Mouse (Mus musculus) heart, embryonic 14.5 days (tissue): ENCODE data around the gene Rhcg. TPM values are rescaled to one million over a fixed set of nuclear protein-coding genes. Genes with fewer than 3 reads are reported as not detected.

Source experiments
- ATAC-seq: fragments of 200-750 bp; cut with Nextera tagmentation; 2 replicates; pipeline ENCODE4 v1.8.0; 2017; ENCODE audit warnings: low read depth, moderate TSS enrichment; ENCODE audit not compliant: insufficient number of reproducible peaks, insufficient read depth, low FRiP score
- H3K27ac ChIP-seq, 2 experiments: fragments of 200-500 bp in 1 of 2; fragments of 300-500 bp in 1 of 2; sonication (generic) in 1 of 2; replicated peaks in 1 of 2; 2 replicates each; pipeline ENCODE4 v1.5.1; 2012 to 2014; ENCODE audit warnings: low read depth in 2 of 2, low read length in 2 of 2, control low read depth in 1 of 2, mild to moderate bottlenecking in 1 of 2, mixed read lengths in 1 of 2; ENCODE audit not compliant: control insufficient read depth in 1 of 2, insufficient read depth in 1 of 2
- H3K27me3 ChIP-seq: fragments of 300-500 bp; sonication (generic); 2 replicates; pipeline ENCODE4 v1.6.1; 2014; ENCODE audit warnings: mild to moderate bottlenecking, low read length, control low read depth; ENCODE audit not compliant: control insufficient read depth, insufficient read depth
- H3K36me3 ChIP-seq: fragments of 300-500 bp; sonication (generic); 2 replicates; pipeline ENCODE4 v1.6.1; 2014; ENCODE audit warnings: mild to moderate bottlenecking, control low read depth, low read length, mixed read lengths; ENCODE audit not compliant: control insufficient read depth, insufficient read depth
- H3K4me1 ChIP-seq, 2 experiments: fragments of 200-500 bp in 1 of 2; fragments of 300-500 bp in 1 of 2; sonication (generic) in 1 of 2; 2 replicates each; pipeline ENCODE4 v1.6.1; 2012 to 2014; ENCODE audit warnings: low read length in 2 of 2, control low read depth in 1 of 2, mixed read lengths in 1 of 2; ENCODE audit not compliant: control insufficient read depth in 2 of 2, insufficient read depth in 2 of 2
- H3K4me2 ChIP-seq: fragments of 300-500 bp; sonication (generic); 2 replicates; pipeline ENCODE4 v1.6.1; 2014; ENCODE audit warnings: mild to moderate bottlenecking, low read length
- H3K4me3 ChIP-seq, 2 experiments: fragments of 200-500 bp in 1 of 2; fragments of 300-500 bp in 1 of 2; sonication (generic) in 1 of 2; 2 replicates each; pipeline ENCODE4 v1.5.1; 2012 to 2014; ENCODE audit warnings: low read length in 2 of 2, mild to moderate bottlenecking in 2 of 2, control low read depth in 1 of 2, low read depth in 1 of 2, moderate library complexity in 1 of 2; ENCODE audit not compliant: control insufficient read depth in 1 of 2, insufficient read depth in 1 of 2
- H3K9ac ChIP-seq: fragments of 300-500 bp; sonication (generic); 2 replicates; pipeline ENCODE4 v1.6.1; 2014; ENCODE audit warnings: mild to moderate bottlenecking, low read length
- H3K9me3 ChIP-seq: fragments of 300-500 bp; sonication (generic); 2 replicates; pipeline ENCODE4 v1.6.1; 2016; ENCODE audit warnings: low read length, control low read depth; ENCODE audit not compliant: control insufficient read depth
- WGBS: fragments of 180-500 bp; shearing (Covaris S2); extraction: QIAGEN DNeasy Blood & Tissue Kit; methylation state at CpG from one replicate; pipeline ENCODE4 v1.1.7; 2014; 5-methylcytosine and 5-hydroxymethylcytosine counted together
- polyA plus RNA-seq: library from polyadenylated mRNA; unstranded; fragments of >200 nt; fragmentation: Nextera tagmentation; extraction: Ambion mirVana; gene quantifications from 2 replicates; pipeline ENCODE4 v1.2.1, GENCODE M21; 2014

Gene Rhcg
- polyA plus RNA-seq, 1 experiment from 2014 or later, result not detected

DNA sequence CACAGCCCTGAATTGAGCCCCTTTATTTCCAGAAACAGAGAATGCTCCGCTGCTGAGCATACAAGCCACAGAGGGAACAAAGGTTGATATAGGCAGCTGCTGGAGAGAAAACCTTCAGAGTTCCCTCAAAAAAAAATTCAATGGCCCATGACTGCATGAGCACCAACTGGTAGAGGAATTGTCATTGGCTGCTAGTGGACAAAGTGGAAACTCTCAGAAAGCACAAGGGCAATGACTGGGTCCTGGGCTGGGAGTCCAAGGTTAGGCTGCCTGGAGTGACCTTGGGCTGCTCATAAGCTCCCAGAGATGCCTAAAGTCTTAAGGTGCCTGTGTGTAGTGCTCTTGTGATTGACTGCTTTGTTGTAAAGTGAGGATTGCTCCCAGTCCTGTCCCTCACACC is 1.5 kb downstream of the Rhcg start:
- WGBS, result 69% methylated on average over 1 of the region's 1 CpGs
- H3K4me2 ChIP-seq, result no peak overlapping the region
- H3K27me3 ChIP-seq, result peaks cover 67% of the 10 kb centered on the region
- H3K4me3 ChIP-seq, result no peak overlapping the region
- H3K4me1 ChIP-seq, result peaks cover 0 to 2% of the 10 kb centered on the region in 2 experiments; a peak in 1 of 4 replicates
- H3K27ac ChIP-seq, result no peak overlapping the region
- ATAC-seq, result no peak
- H3K9ac ChIP-seq, result no peak overlapping the region
- H3K36me3 ChIP-seq, result no peaks in the 10 kb centered on the region
- H3K9me3 ChIP-seq, result no peaks in the 10 kb centered on the region

DNA sequence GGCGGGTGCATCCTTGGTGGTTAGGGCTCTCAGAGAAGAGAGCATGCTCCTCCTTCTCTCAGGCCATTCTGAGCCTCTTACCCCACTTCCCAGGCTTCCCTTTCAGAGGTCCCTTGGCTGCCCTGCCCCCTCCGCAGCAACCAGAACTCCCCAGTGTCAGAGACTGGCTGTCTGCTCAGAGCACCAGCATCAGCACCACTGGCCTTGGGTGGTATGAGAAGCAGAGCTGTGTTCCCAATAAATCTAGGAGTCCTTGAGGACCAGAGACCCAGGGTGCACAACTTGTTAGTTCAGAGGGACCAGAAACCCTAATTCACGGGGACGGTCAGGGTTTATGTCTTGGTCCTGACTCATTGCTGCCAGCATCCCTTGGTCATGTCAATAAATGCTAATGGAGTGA is 2.4 kb downstream of the Rhcg start:
- H3K4me3 ChIP-seq, result no peak overlapping the region
- no peak for ATAC-seq
- no peaks in the 10 kb centered on the region for H3K36me3 ChIP-seq
- no peak overlapping the region for H3K9ac ChIP-seq
- peaks cover 67% of the 10 kb centered on the region for H3K27me3 ChIP-seq
- H3K9me3 ChIP-seq, result no peaks in the 10 kb centered on the region
- H3K4me2 ChIP-seq, result no peak overlapping the region
- H3K4me1 ChIP-seq, result peaks cover 0 to 2% of the 10 kb centered on the region in 2 experiments; a peak in 1 of 4 replicates
- WGBS, result 71% methylated on average over 4 of the region's 4 CpGs
- no peak overlapping the region for H3K27ac ChIP-seq

DNA sequence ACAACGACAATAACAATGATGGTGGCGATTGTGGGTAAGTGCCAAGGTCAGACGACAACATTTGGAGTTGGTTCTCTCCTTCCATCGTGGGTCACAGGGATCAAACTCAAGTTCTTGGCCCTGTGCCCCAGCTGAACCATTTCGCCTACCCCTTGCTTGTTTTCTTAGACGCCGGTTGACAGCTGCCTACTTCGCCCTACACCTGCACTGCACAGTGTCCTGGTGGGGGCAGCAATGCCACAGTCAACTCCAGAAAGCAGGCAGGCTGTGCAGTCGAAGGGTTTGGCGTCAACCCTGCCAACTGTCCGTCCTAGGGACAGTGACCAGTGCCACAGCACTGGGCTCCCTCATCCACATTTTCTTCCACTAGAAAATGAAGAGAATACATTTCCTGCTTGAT is 4.1 kb downstream of the Rhcg start:
- H3K36me3 ChIP-seq, result no peaks in the 10 kb centered on the region
- no peak overlapping the region for H3K4me3 ChIP-seq
- peaks cover 65% of the 10 kb centered on the region for H3K27me3 ChIP-seq
- 54% methylated on average over 11 of the region's 11 CpGs for WGBS
- H3K9ac ChIP-seq, result no peak overlapping the region
- no peak overlapping the region for H3K4me2 ChIP-seq
- no peak for ATAC-seq
- no peaks in the 10 kb centered on the region for H3K9me3 ChIP-seq
- no peak overlapping the region for H3K27ac ChIP-seq
- H3K4me1 ChIP-seq, result peaks cover 0 to 2% of the 10 kb centered on the region in 2 experiments; a peak in 1 of 4 replicates

DNA sequence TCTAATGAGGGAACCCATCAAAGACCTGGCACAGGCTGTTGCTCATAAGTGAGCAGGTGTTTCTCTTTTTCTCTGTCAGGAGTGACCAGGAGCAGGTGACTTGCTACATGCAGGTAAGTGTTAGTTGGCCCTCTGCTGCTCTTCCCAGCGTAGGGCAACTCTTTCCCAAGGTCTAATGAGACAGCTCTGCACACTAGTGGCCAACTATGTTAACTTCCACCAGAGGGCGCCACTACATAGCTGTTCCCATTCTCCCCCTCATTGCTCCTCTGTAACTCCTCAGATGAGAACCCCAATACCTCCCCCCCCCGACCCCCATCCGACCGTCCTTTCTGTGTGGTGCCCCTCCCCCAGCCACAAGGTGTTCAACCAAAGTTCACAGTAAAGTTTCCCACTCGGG is 4.7 kb downstream of the Rhcg start:
- peaks cover 0 to 2% of the 10 kb centered on the region in 2 experiments; a peak in 1 of 4 replicates for H3K4me1 ChIP-seq
- H3K36me3 ChIP-seq, result no peaks in the 10 kb centered on the region
- WGBS, result 14% methylated on average over 6 of the region's 6 CpGs
- ATAC-seq, result no peak
- H3K4me2 ChIP-seq, result no peak overlapping the region
- peaks cover 65% of the 10 kb centered on the region for H3K27me3 ChIP-seq
- H3K9ac ChIP-seq, result no peak overlapping the region
- no peaks in the 10 kb centered on the region for H3K9me3 ChIP-seq
- no peak overlapping the region for H3K4me3 ChIP-seq
- H3K27ac ChIP-seq, result no peak overlapping the region

DNA sequence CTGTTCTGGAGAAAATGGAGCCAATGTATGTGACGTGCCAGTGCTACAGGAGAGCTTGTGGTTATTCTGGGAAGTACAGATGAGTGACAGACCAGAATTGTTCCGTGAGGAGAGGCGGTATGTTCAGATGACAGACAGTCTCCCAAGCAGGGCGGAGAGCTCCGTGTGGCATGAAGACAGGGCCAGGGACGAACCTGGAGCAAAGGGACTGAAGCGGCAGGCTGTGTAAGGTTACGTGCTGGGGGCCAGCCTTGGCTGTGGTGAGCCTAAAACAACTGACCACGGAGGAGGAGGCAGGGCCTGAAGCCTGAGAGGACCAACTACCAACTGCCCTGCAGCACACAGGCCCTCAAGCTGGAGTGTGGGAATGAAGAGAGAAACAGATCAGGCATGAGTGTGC is 5.6 kb downstream of the Rhcg start:
- ATAC-seq, result no peak
- H3K4me3 ChIP-seq, result no peak overlapping the region
- no peak overlapping the region for H3K9ac ChIP-seq
- no peak overlapping the region for H3K27ac ChIP-seq
- H3K4me2 ChIP-seq, result no peak overlapping the region
- peaks cover 63% of the 10 kb centered on the region for H3K27me3 ChIP-seq
- WGBS, result 50% methylated on average over 9 of the region's 9 CpGs
- no peaks in the 10 kb centered on the region for H3K9me3 ChIP-seq
- peaks cover 4 to 5% of the 10 kb centered on the region in 2 experiments; a peak in 2 of 4 replicates for H3K4me1 ChIP-seq
- no peaks in the 10 kb centered on the region for H3K36me3 ChIP-seq

DNA sequence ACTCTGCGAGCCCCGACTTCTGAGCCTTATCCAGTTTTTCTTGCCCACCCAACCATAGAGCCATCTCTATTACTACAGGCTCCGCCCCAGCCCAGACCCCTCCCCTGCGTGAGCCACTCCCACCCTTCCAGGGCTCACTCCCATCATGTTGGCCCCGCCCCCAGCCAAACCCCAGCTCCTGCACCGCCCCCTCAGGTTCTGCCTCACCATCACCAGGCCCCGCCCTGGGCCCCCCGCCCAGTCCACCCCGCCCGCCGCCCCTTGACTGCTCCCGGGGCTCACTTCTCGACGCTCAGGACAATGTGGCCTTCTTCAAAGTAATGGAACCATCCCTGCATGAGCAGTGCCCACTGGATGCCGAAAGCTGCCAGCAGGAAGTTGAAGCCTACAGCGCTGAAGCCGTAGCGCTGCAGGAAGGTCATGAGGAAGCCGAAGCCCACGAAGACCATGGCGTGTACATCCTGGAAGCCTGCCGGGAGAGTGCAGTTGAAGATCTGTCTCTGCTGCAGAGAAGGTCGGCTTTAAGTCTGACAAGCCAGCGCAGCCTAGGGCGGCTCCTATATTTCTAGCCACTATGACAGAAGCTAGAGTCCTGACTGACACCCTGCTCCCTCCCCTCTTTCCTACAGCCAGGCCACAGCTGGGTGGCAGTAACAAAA is 10.1 kb downstream of the Rhcg start:
- H3K9me3 ChIP-seq, result no peaks in the 10 kb centered on the region
- H3K4me2 ChIP-seq, result peak overlapping the region; percentile 54
- no peak overlapping the region for H3K27ac ChIP-seq
- H3K4me1 ChIP-seq, result peaks cover 4 to 5% of the 10 kb centered on the region in 2 experiments; a peak in 2 of 4 replicates
- H3K36me3 ChIP-seq, result no peaks in the 10 kb centered on the region
- peak overlapping the region; percentile 16 to 17; a peak in 2 of 4 replicates for H3K4me3 ChIP-seq
- WGBS, result 3% methylated on average over 25 of the region's 25 CpGs
- H3K27me3 ChIP-seq, result peaks cover 56% of the 10 kb centered on the region
- no peak for ATAC-seq
- H3K9ac ChIP-seq, result no peak overlapping the region

DNA sequence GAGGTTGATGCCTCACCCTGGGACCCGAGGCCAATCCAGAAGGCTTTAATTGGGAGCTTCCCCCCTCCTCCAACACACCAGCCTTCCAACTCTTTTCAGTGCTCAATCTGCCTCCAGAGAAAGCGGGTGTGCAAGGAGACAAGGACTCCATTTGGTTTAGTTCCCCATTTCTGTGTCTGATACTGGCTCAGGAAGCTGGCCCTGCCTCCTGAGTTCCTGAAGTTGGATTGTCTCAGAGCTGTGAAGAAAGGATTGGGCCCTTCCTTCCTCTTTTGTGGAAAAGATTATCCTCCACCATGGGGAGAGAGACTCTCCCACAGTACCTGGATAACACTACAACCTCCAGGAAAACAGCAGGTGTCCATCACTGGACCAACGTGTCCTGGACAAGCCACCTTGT is 10.7 kb downstream of the Rhcg start:
- H3K9me3 ChIP-seq, result no peaks in the 10 kb centered on the region
- peaks cover 54% of the 10 kb centered on the region for H3K27me3 ChIP-seq
- H3K36me3 ChIP-seq, result no peaks in the 10 kb centered on the region
- H3K4me3 ChIP-seq, result no peak overlapping the region
- no peak overlapping the region for H3K27ac ChIP-seq
- no peak for ATAC-seq
- no peak overlapping the region for H3K4me2 ChIP-seq
- WGBS, result 35% methylated on average over 3 of the region's 3 CpGs
- no peak overlapping the region for H3K9ac ChIP-seq
- H3K4me1 ChIP-seq, result peaks cover 3 to 4% of the 10 kb centered on the region in 2 experiments; a peak in 2 of 4 replicates

DNA sequence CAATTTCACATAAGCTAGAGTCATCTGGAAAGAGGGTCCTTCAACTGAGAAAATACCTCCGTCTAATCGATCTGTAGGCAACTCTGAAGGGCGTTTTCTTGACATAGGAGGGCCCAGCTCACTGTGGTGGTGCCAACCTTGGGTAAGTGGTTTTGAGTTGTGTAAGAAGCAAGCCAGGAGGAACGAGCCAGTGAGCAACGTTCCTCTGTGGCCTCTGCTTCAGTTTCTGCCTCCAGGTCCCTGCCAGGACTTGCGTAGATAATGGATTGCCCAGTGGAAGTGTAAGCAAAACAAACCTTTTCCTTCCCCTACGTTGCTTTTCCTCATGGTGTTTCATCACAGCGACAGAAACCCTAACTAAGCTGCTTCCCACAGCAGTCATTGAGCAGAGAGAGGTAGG is 15.5 kb downstream of the Rhcg start:
- Histone ChIP-seq H3K36me3 (no peaks in the 10 kb centered on the region), H3K27me3 (peaks cover 84% of the 10 kb centered on the region), H3K9me3 (no peaks in the 10 kb centered on the region), H3K4me1 (no peaks in the 10 kb centered on the region), H3K4me3 (no peak overlapping the region), H3K4me2 (no peak overlapping the region), H3K27ac (no peak overlapping the region), H3K9ac (no peak overlapping the region)
- no peak for ATAC-seq
- WGBS, result 50% methylated on average over 8 of the region's 8 CpGs
